7 mouse cellular contexts compared by ENCODE assay signal in genomic region chr5:114772456-114773203, GRCm38 (mm10). TPM values are rescaled to one million over a fixed set of nuclear protein-coding genes. Genes with fewer than 3 reads are reported as not detected.
DNase-seq lines count a peak whose midpoint lies in the region; ATAC-seq lines count a peak whose summit lies in the region.

No protein-coding gene starts in this region.

- peak overlapping the region; percentile 85 for H3K4me3 ChIP-seq in brown adipose tissue, adult 24 weeks (ENCODE audit: insufficient read depth, low read depth, low read length)
- peak overlapping the region; percentile 98 for H3K4me3 ChIP-seq in forebrain, embryonic 16.5 days (replicated peaks; ENCODE audit: low read length)
- peak overlapping the region; percentile 89 for H3K4me3 ChIP-seq in hindbrain, embryonic 16.5 days (ENCODE audit: low read length)
- H3K4me3 ChIP-seq in liver, embryonic 13.5 days (replicated peaks) = peak overlapping the region; percentile 100

- peak; percentile 43 for ATAC-seq in forebrain, embryonic 16.5 days
- ATAC-seq in hindbrain, embryonic 16.5 days = peak; percentile 31
- ATAC-seq in liver, embryonic 13.5 days (ENCODE audit: low read depth) = peak; percentile 57

- H3K4me1 ChIP-seq in brown adipose tissue, adult 24 weeks (ENCODE audit: control insufficient read depth, insufficient read depth, insufficient read length, low read length) = peaks cover 18% of the 10 kb centered on the region
- peaks cover 35% of the 10 kb centered on the region for H3K4me1 ChIP-seq in forebrain, embryonic 16.5 days (replicated peaks; ENCODE audit: control insufficient read depth, insufficient read depth, low read length)
- peaks cover 25% of the 10 kb centered on the region for H3K4me1 ChIP-seq in hindbrain, embryonic 16.5 days (ENCODE audit: control insufficient read depth, insufficient read depth, low read depth, low read length)
- peaks cover 67% of the 10 kb centered on the region for H3K4me1 ChIP-seq in liver, embryonic 13.5 days (replicated peaks)

- H3K27me3 ChIP-seq in forebrain, embryonic 16.5 days (replicated peaks; ENCODE audit: control insufficient read depth, insufficient read depth, low read length) = no peaks in the 10 kb centered on the region
- H3K27me3 ChIP-seq in hindbrain, embryonic 16.5 days (replicated peaks; ENCODE audit: control insufficient read depth, insufficient read depth, low read length) = no peaks in the 10 kb centered on the region
- H3K27me3 ChIP-seq in liver, embryonic 13.5 days = no peaks in the 10 kb centered on the region

- H3K4me2 ChIP-seq in forebrain, embryonic 16.5 days (ENCODE audit: low read length) = peak overlapping the region; percentile 87
- peak overlapping the region; percentile 78 for H3K4me2 ChIP-seq in hindbrain, embryonic 16.5 days (ENCODE audit: low read length)
- H3K4me2 ChIP-seq in liver, embryonic 13.5 days = peak overlapping the region; percentile 93

- peak overlapping the region; percentile 94 for H3K9ac ChIP-seq in forebrain, embryonic 16.5 days (replicated peaks; ENCODE audit: low read depth, low read length)
- peak overlapping the region; percentile 83 for H3K9ac ChIP-seq in hindbrain, embryonic 16.5 days (ENCODE audit: low read depth, low read length)
- H3K9ac ChIP-seq in liver, embryonic 13.5 days = peak overlapping the region; percentile 100

- H3K36me3 ChIP-seq in forebrain, embryonic 16.5 days (ENCODE audit: control insufficient read depth, insufficient read depth) = no peaks in the 10 kb centered on the region
- H3K36me3 ChIP-seq in hindbrain, embryonic 16.5 days (ENCODE audit: control insufficient read depth, insufficient read depth, low read length) = no peaks in the 10 kb centered on the region
- peaks cover 6% of the 10 kb centered on the region; the same call in 1 of the 2 replicates for H3K36me3 ChIP-seq in liver, embryonic 13.5 days

- 2% methylated on average over 48 of the region's 57 CpGs for WGBS in forebrain, embryonic 16.5 days
- WGBS in hindbrain, embryonic 16.5 days = 1% methylated on average over 40 of the region's 57 CpGs
- under 1% methylated on average over 27 of the region's 57 CpGs for WGBS in liver, embryonic 13.5 days (ENCODE audit: insufficient replicate concordance)

- peak overlapping the region; percentile 85 for H3K27ac ChIP-seq in brown adipose tissue, adult 24 weeks (replicated peaks; ENCODE audit: low read depth, low read length)
- H3K27ac ChIP-seq in forebrain, embryonic 16.5 days (ENCODE audit: low read length) = peak overlapping the region; percentile 75
- H3K27ac ChIP-seq in hindbrain, embryonic 16.5 days (ENCODE audit: low read depth, low read length) = peak overlapping the region; percentile 94
- H3K27ac ChIP-seq in liver, embryonic 13.5 days = peak overlapping the region; percentile 90

- H3K9me3 ChIP-seq in forebrain, embryonic 16.5 days (ENCODE audit: control insufficient read depth, low read length) = no peaks in the 10 kb centered on the region
- H3K9me3 ChIP-seq in hindbrain, embryonic 16.5 days (ENCODE audit: control insufficient read depth, low read length) = no peaks in the 10 kb centered on the region
- H3K9me3 ChIP-seq in liver, embryonic 13.5 days (replicated peaks) = no peaks in the 10 kb centered on the region

- peak; percentile 57 for DNase-seq in Muller cell, postnatal 12 days (ENCODE audit: inconsistent ontology term)
- DNase-seq in liver, embryonic 13.5 days = peak; percentile 51
- DNase-seq in natural killer cell, adult 2 months (ENCODE audit: low spot score in 2 of 2) = peak; percentile 40 to 52
- peak; percentile 83 to 89 for DNase-seq in thymus, postnatal 36 days

RNA-seq across cellular contexts. Expression of gene Ankrd13a, which starts 1.8 kb away (rescaled TPM):
- polyA plus RNA-seq in brown adipose tissue, adult 24 weeks (2012; ENCODE audit: insufficient read depth, insufficient read length, missing spikeins) = 37.1 and 53.8 TPM in 2 replicates
- polyA plus RNA-seq in forebrain, embryonic 16.5 days (2015; fragmentation: Nextera tagmentation; extraction: Ambion mirVana) = 29.4 and 30.1 TPM in 2 replicates
- polyA plus RNA-seq in hindbrain, embryonic 16.5 days (2015; fragmentation: Nextera tagmentation; extraction: Ambion mirVana) = 11.9 and 27.7 TPM in 2 replicates
- 43.3 and 49.0 TPM in 2 replicates for polyA plus RNA-seq in liver, embryonic 13.5 days (2015; fragmentation: Nextera tagmentation; extraction: Ambion mirVana)

RNA-seq across cellular contexts. Expression of gene Git2, which starts 2.7 kb away (rescaled TPM):
- 15.1 and 17.6 TPM in 2 replicates for polyA plus RNA-seq in brown adipose tissue, adult 24 weeks (2012; ENCODE audit: insufficient read depth, insufficient read length, missing spikeins)
- 53.9 and 58.5 TPM in 2 replicates for polyA plus RNA-seq in forebrain, embryonic 16.5 days (2015; fragmentation: Nextera tagmentation; extraction: Ambion mirVana)
- polyA plus RNA-seq in hindbrain, embryonic 16.5 days (2015; fragmentation: Nextera tagmentation; extraction: Ambion mirVana) = 40.6 and 50.2 TPM in 2 replicates
- polyA plus RNA-seq in liver, embryonic 13.5 days (2015; fragmentation: Nextera tagmentation; extraction: Ambion mirVana) = 14.8 and 16.3 TPM in 2 replicates

RNA-seq across cellular contexts. Expression of gene 1500011B03Rik, which starts 50.6 kb away (rescaled TPM):
- 2.1 and 5.5 TPM in 2 replicates for polyA plus RNA-seq in brown adipose tissue, adult 24 weeks (2012; ENCODE audit: insufficient read depth, insufficient read length, missing spikeins)
- 220 and 250 TPM in 2 replicates for polyA plus RNA-seq in forebrain, embryonic 16.5 days (2015; fragmentation: Nextera tagmentation; extraction: Ambion mirVana)
- 285 and 306 TPM in 2 replicates for polyA plus RNA-seq in hindbrain, embryonic 16.5 days (2015; fragmentation: Nextera tagmentation; extraction: Ambion mirVana)
- polyA plus RNA-seq in liver, embryonic 13.5 days (2015; fragmentation: Nextera tagmentation; extraction: Ambion mirVana) = 31.0 and 32.0 TPM in 2 replicates

Comparison
In these comparisons a context has a peak if more than half of its experiments do, and no peak if none do; other contexts are left out.
1. Peak in every context shown above with its lines: DNase-seq, ATAC-seq, H3K4me3 ChIP-seq and H3K27ac ChIP-seq.